Mouse (Mus musculus) heart, embryonic 16.5 days (tissue): ENCODE results near the gene Zfp821. TPM values are rescaled to one million over a fixed set of nuclear protein-coding genes. Genes with fewer than 3 reads are reported as not detected.
A peak's percentile ranks its signal among the peaks of the same experiment; 100 is the strongest.

Experiments
- ATAC-seq: fragments of 200-750 bp; cut with Nextera tagmentation; replicated peaks from 2 replicates; pipeline ENCODE4 v1.8.0; 2017; ENCODE audit warnings: moderate number of reproducible peaks; ENCODE audit not compliant: insufficient read depth, low FRiP score; ENCODE audit errors: extremely low read depth
- H3K27ac ChIP-seq: fragments of 300-500 bp; sonication (generic); 2 replicates; pipeline ENCODE4 v1.5.1; 2014; ENCODE audit warnings: mild to moderate bottlenecking, low read length, control low read depth, moderate library complexity
- H3K27me3 ChIP-seq: fragments of 300-500 bp; sonication (generic); 2 replicates; pipeline ENCODE4 v1.6.1; 2014; ENCODE audit warnings: low read length, mixed read lengths; ENCODE audit not compliant: control insufficient read depth, insufficient read depth
- H3K36me3 ChIP-seq: fragments of 300-500 bp; sonication (generic); 2 replicates; pipeline ENCODE4 v1.6.1; 2014; ENCODE audit not compliant: control insufficient read depth, insufficient read depth
- H3K4me1 ChIP-seq: fragments of 300-500 bp; sonication (generic); 2 replicates; pipeline ENCODE4 v1.6.1; 2014; ENCODE audit warnings: low read length, mixed read lengths; ENCODE audit not compliant: control insufficient read depth, insufficient read depth
- H3K4me2 ChIP-seq: fragments of 300-500 bp; sonication (generic); 2 replicates; pipeline ENCODE4 v1.6.1; 2014; ENCODE audit warnings: low read depth, mild to moderate bottlenecking, control low read depth, low read length
- H3K4me3 ChIP-seq: fragments of 300-500 bp; sonication (generic); 2 replicates; pipeline ENCODE4 v1.5.1; 2014; ENCODE audit warnings: mild to moderate bottlenecking, control low read depth, low read length
- H3K9ac ChIP-seq: fragments of 300-500 bp; sonication (generic); 2 replicates; pipeline ENCODE4 v1.6.1; 2014; ENCODE audit warnings: low read length, control low read depth
- H3K9me3 ChIP-seq: fragments of 300-500 bp; sonication (generic); replicated peaks from 2 replicates; pipeline ENCODE4 v1.6.1; 2016; ENCODE audit warnings: low read length; ENCODE audit not compliant: control insufficient read depth
- WGBS: fragments of 180-500 bp; shearing (Covaris S2); extraction: QIAGEN DNeasy Blood & Tissue Kit; methylation state at CpG from one replicate; pipeline ENCODE4 v1.1.7; 2014; 5-methylcytosine and 5-hydroxymethylcytosine counted together
- polyA plus RNA-seq: library from polyadenylated mRNA; unstranded; fragments of >200 nt; fragmentation: Nextera tagmentation; extraction: Ambion mirVana; gene quantifications from 2 replicates; pipeline ENCODE4 v1.2.1, GENCODE M21; 2015

Zfp821 gene
- polyA plus RNA-seq: 17.1 and 18.5 TPM in 2 replicates

DNA sequence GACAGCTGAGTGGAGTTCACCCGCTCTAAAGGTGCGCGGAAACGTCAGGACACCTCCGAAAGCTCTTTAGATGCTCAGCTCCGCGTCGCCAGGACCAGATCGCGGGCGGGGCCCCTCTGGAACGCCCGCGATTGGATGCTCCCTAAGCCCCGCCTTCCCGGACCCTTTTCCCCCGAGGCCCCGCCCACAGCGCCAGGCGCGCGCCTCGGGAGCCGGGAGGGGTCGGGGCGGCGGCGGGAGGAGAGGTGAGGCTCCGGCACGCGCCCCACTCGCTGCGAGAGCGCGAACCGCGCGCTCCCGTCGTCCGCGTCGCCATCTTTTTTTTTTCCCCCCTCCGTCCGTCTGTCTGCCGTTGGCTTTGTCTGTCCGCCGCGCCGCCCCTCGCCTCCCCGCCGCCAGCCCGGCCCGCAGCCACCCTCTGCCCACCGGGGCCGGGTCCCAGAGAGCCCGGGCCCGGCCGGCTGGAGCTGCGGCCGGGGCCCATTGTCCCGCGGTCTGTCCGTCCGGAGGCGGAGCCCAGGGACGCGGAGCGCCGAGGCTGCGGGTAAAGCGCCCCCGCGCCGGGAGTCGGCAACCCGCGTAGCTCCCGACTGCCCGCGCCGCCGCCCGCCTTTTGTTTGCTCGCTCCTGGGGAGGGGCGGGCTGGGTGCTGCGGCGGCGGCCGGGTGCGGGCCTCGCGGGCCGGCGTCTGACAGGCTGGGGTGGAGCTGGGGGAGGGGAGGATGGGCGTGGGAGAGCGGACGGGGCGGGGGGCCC lies at the start of gene Zfp821:
TSS of gene Zfp821 (plus strand) at position 227 of the 756 bp plus-strand sequence.
- Histone ChIP-seq H3K9ac (peak within 1 kb of the TSS; percentile 100), H3K4me1 (peaks cover 20% of the 10 kb centered on the region), H3K27ac (peak within 1 kb of the TSS; percentile 96), H3K4me3 (peak within 1 kb of the TSS; percentile 96), H3K4me2 (peak within 1 kb of the TSS; percentile 68), H3K36me3 (peaks cover 18% of the 10 kb centered on the region), H3K9me3 (no peaks in the 10 kb centered on the region), H3K27me3 (no peaks in the 10 kb centered on the region)
- under 1% methylated on average over 79 of the region's 100 CpGs for WGBS
- peak; percentile 92 for ATAC-seq

DNA sequence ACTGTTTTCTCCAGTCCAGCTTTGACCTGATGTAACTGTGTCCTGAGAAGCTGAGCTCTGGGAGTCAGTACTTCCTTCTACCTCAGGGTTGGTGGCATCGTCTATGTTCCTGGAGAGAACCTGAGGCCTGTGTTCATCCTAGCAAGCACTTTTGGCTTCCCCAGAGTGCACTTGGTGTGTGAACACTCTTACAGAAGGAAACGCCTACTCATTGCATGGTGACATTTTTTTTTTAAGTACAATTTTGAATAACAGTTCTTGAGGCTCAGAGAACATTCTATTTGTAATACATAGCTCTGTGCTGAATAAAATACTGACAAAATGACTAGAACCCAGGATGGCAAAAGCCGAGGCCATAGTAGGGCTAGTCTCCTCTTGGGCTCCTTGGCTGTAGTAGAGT lies 48.5 kb upstream of the Zfp821 start:
- Histone ChIP-seq H3K27ac (no peak overlapping the region), H3K9me3 (no peaks in the 10 kb centered on the region), H3K27me3 (no peaks in the 10 kb centered on the region), H3K9ac (no peak overlapping the region), H3K36me3 (no peaks in the 10 kb centered on the region), H3K4me3 (no peak overlapping the region), H3K4me1 (no peaks in the 10 kb centered on the region), H3K4me2 (no peak overlapping the region)
- 71% methylated on average over 3 of the region's 3 CpGs for WGBS
- no peak for ATAC-seq

DNA sequence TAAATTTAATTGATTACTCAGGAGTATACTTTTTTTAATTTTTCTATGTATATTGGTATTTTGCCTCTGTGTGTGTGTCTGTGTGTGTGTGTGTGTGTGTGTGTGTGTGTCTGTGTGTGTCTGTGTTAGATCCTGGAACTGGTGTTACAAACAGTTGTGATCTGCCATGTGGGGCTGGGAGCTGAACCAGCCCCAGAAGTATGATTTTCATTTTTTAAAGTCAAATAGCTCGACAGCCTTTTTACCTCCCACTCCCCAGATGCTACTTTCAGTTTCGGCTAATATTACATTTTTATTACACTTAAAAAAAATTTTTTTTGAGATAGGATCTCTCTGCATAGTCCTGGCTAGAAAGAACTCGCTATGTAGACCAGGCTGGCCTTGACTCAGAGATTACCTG lies 43.0 kb upstream of the Zfp821 start:
- Histone ChIP-seq H3K27ac (no peak overlapping the region), H3K9me3 (no peaks in the 10 kb centered on the region), H3K4me2 (no peak overlapping the region), H3K27me3 (no peaks in the 10 kb centered on the region), H3K4me1 (no peaks in the 10 kb centered on the region), H3K36me3 (no peaks in the 10 kb centered on the region), H3K9ac (no peak overlapping the region), H3K4me3 (no peak overlapping the region)
- no peak for ATAC-seq
- 80% methylated on average over 3 of the region's 3 CpGs for WGBS

DNA sequence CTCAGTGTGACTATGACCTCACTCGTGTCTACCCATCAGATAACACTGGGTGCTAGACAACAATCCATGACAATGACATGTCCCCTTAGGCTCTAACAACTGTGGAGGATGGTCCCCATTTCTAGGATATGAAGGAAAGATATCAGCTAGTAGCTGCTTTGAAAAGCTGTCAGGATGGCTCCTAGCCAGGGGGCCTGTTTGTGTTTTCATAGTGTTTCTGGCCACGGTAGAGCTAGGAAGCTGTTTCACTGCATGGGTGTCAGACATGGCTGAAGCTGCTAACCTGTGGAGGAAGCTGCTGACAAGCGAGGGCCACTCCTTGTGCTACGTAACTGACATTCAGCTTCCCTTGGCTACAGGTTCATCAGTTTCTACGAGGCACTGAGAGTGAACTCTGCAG lies 38.7 kb upstream of the Zfp821 start:
- Histone ChIP-seq H3K4me3 (no peak overlapping the region), H3K36me3 (peaks cover 13% of the 10 kb centered on the region), H3K27me3 (no peaks in the 10 kb centered on the region), H3K9me3 (no peaks in the 10 kb centered on the region), H3K4me2 (no peak overlapping the region), H3K27ac (no peak overlapping the region), H3K4me1 (no peaks in the 10 kb centered on the region), H3K9ac (no peak overlapping the region)
- no peak for ATAC-seq
- 65% methylated on average over 5 of the region's 5 CpGs for WGBS

DNA sequence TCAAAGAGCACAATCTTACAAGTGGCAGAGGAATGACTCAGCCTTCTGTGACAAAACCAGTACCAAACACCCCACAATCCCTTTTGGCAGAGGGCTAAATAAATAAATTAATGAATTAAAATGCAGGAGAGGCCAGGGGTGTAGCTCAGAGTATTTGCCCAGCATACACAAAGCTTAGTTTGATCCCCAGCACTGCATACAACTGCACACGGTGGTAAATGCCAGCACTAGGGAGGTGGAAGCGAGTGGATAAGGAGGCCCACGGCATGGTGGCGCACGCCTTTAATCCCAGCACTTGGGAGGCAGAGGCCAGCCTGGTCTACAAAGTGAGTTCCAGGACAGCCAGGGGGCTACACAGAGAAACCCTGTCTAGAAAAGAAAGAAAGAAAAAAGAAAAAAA lies 32.7 kb upstream of the Zfp821 start:
- no peaks in the 10 kb centered on the region for H3K9me3 ChIP-seq
- no peaks in the 10 kb centered on the region for H3K27me3 ChIP-seq
- H3K4me1 ChIP-seq: no peaks in the 10 kb centered on the region
- no peak overlapping the region for H3K27ac ChIP-seq
- WGBS: 90% methylated on average over 5 of the region's 5 CpGs
- H3K4me3 ChIP-seq: no peak overlapping the region
- H3K36me3 ChIP-seq: peaks cover 57% of the 10 kb centered on the region
- H3K4me2 ChIP-seq: no peak overlapping the region
- ATAC-seq: no peak
- H3K9ac ChIP-seq: no peak overlapping the region

DNA sequence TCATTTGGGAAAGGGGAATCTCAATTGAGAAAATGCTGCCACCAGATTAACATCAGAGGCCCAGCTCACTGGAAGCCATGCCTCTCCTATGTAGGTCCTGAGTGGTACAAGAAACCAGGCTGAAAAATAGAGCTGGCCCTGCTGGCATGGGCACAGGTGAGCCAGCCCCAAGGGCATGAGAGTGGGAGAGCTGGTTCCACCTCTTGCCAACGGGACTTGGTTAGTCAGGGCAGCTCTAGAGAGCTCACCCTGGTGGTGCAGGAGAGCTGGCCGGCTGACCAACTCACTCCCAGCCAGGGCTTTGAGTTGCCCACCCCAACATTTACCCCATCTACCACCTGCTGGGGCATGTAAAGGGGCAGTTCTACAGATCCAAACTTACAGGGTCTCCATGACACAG lies 31.8 kb upstream of the Zfp821 start:
- no peak for ATAC-seq
- H3K36me3 ChIP-seq: peaks cover 62% of the 10 kb centered on the region
- H3K4me2 ChIP-seq: no peak overlapping the region
- H3K27ac ChIP-seq: no peak overlapping the region
- 96% methylated on average over 2 of the region's 2 CpGs for WGBS
- no peaks in the 10 kb centered on the region for H3K27me3 ChIP-seq
- H3K9me3 ChIP-seq: no peaks in the 10 kb centered on the region
- no peak overlapping the region for H3K9ac ChIP-seq
- H3K4me3 ChIP-seq: no peak overlapping the region
- H3K4me1 ChIP-seq: no peaks in the 10 kb centered on the region

DNA sequence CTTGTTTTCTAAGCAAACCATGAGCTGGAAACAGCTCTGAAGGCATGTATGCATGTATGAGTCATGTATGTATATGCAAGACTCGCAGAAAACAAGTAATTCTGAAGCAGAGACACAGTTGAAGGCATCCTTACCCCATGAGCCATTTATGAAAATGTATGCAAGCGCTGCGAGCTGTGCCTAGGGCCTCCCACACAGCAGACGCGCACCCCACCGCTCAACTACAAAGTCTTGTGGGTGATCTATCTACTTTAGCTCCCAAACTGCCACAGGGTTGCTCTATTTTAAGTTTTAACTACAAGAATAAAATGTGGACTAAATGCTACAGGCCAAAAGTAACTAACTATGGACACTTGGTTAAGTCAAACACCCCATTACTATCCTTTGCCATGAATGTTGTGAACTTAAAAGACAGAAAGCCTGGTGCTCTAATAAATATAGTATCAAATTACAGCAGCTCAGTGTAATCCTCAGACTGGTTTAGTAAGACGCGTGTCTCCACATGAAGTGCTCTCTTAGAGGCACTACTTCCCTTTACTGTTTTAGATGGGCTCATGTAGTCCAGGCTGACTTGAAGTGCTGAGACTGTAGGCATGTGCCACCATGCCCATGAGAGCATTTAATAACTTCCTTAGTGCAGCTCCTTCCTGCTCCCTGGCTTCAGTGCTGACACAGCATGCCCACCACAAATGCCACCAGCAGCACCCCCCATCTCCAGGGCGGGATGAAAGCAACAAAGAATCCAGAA lies 29.3 kb upstream of the Zfp821 start:
- Histone ChIP-seq H3K9ac (no peak overlapping the region), H3K4me3 (no peak overlapping the region), H3K27ac (no peak overlapping the region), H3K36me3 (peaks cover 74% of the 10 kb centered on the region), H3K4me1 (no peaks in the 10 kb centered on the region), H3K4me2 (no peak overlapping the region), H3K27me3 (no peaks in the 10 kb centered on the region), H3K9me3 (no peaks in the 10 kb centered on the region)
- ATAC-seq: no peak
- 93% methylated on average over 9 of the region's 9 CpGs for WGBS

DNA sequence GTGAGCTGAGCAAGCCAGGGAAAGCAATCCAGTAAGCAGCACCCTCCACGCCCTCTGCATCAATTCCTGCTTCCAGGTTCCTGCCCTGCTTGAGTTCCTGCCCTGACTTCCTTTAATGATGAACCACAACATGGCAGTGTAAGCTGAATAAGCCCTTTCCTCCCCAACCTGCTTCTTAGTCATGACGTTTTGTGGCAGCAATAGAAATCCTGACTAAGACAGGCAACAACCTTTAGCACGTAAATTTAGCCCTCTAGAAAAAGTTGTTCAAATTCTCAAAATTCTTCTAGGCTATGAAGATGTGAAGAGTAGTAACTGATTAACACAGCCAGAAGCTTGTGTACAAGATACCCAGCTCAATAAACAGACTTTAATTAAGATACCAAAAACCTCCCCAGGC lies 23.8 kb upstream of the Zfp821 start:
- Histone ChIP-seq H3K4me2 (no peak overlapping the region), H3K27ac (no peak overlapping the region), H3K4me1 (no peaks in the 10 kb centered on the region), H3K27me3 (no peaks in the 10 kb centered on the region), H3K4me3 (no peak overlapping the region), H3K9ac (no peak overlapping the region), H3K36me3 (peaks cover 52% of the 10 kb centered on the region), H3K9me3 (no peaks in the 10 kb centered on the region)
- no peak for ATAC-seq
- 77% methylated on average over 3 of the region's 3 CpGs for WGBS

DNA sequence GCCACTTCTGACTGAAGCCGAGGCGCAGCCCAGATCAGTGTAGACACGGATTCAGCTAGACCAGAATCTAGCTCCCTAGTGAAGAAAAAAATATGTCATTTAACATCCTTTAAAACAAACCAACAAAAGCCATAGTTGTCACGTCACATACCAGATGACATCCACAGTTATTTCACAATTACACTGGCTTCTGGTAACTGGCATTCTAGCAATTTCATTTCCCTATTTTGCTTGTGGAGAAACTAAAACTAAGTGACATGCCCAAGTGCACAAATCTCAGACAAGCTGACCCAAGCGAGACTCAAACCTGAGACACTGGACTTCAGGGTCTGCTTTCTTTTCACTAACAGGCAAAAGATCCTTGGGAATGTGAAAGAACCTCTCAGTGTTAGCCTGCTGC lies 23.2 kb upstream of the Zfp821 start:
- ATAC-seq: no peak
- H3K9ac ChIP-seq: no peak overlapping the region
- H3K9me3 ChIP-seq: no peaks in the 10 kb centered on the region
- 91% methylated on average over 5 of the region's 5 CpGs for WGBS
- H3K4me2 ChIP-seq: no peak overlapping the region
- H3K4me1 ChIP-seq: no peaks in the 10 kb centered on the region
- H3K27me3 ChIP-seq: no peaks in the 10 kb centered on the region
- peaks cover 48% of the 10 kb centered on the region for H3K36me3 ChIP-seq
- H3K4me3 ChIP-seq: no peak overlapping the region
- no peak overlapping the region for H3K27ac ChIP-seq
